Mouse (Mus musculus): Measurements from ENCODE around the gene Dpagt1.
A peak's percentile ranks its signal among the peaks of the same experiment; 100 is the strongest.
"Not testable (repeated sequence)": the region's sequence is repeated elsewhere in the genome, so short reads cannot be mapped to it uniquely, and the experiment has no call there.

Gene Dpagt1

DNA sequence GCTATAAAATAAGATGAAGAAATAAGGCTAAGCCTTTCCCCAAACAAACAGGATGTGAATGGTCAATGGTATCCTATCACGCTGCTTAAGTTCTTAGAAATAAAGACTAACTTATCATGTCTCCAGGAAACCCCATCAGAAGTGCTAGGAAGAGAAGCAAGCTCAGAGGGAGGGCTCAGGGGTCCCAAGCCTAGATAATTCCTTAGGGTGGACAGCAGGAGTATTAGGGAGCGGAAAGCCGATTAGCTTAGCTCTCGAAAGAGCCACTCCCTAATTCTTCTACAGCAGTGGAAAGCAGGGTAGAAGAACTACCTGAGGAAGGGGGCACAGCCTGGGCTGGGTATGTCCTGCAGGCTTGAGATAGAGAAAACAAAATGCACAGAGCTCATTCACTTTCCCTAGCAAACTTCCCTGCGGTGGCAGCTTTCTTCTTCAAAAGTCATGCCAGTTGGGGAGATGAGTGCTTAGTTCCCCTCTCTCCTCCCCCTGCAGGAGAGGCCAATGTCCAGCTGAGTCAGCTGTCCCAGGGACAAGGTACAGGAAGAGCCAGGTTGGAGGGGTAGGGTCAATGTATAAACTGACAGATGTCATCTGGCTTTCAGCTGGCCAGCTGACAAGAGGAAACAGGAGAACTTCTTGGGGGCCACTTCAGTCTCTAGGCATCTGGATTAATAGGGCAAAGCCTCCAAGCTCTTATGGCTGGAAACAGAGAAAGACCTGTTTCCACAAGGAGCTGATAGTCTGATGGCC is 7.6 kb upstream of the Dpagt1 start:
- DNase-seq (ENCODE audit: low spot score in 2 of 2) = no peak

DNA sequence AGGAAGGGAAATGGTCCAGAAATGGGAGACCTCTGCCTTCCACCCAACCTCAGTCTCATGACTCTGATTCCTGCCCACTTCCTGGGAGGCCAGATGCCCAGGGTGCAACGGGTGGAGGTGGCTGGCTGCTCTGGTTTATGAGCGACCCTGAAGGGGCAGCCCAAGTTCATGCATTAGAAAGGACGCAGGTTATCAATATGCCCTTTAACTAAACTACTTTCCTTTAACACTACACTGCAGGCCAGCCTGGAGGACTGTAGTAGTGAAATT is 7.1 kb upstream of the Dpagt1 start:
- DNase-seq (ENCODE audit: low spot score in 2 of 2) = no peak

DNA sequence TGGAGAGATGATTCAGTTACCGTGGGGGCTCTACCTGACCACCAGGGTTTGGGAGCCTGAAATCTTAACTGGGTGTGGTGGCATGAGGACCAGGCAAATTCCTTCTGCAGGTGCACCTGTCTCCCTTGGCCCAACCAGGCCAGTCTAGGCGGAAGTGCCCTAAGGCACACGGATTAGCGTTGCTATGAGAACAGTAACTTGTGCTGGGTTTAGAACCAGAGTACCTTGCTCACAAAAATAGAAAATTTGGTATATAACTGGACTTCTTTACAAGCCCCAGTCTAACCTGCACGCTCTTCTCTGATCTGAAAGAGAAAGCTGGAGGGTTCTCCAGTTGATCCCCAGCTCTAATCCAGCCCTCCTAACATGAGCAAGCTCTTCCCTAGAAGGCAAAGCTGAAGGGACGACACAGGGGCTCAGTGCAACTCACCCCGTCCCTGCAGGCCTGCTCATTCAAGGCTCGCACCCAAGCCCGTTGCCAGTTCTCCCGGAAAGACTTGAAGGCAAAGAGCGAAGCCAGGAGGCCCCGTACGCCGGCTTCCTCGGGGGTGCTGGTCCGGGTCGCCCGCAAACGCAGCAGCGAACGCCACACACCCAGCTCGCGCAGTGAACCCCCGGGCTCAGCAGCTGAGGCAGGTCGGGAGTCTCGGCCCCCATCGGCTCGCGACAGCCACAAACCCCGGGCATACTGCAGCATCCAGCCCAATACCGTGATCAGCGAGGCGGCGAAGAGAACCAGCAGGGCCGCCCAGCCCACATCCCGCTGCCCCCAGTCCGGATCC is 6.5 kb upstream of the Dpagt1 start:
- DNase-seq (ENCODE audit: low spot score in 2 of 2) = peak in 1 of 2 experiments; percentile 30

DNA sequence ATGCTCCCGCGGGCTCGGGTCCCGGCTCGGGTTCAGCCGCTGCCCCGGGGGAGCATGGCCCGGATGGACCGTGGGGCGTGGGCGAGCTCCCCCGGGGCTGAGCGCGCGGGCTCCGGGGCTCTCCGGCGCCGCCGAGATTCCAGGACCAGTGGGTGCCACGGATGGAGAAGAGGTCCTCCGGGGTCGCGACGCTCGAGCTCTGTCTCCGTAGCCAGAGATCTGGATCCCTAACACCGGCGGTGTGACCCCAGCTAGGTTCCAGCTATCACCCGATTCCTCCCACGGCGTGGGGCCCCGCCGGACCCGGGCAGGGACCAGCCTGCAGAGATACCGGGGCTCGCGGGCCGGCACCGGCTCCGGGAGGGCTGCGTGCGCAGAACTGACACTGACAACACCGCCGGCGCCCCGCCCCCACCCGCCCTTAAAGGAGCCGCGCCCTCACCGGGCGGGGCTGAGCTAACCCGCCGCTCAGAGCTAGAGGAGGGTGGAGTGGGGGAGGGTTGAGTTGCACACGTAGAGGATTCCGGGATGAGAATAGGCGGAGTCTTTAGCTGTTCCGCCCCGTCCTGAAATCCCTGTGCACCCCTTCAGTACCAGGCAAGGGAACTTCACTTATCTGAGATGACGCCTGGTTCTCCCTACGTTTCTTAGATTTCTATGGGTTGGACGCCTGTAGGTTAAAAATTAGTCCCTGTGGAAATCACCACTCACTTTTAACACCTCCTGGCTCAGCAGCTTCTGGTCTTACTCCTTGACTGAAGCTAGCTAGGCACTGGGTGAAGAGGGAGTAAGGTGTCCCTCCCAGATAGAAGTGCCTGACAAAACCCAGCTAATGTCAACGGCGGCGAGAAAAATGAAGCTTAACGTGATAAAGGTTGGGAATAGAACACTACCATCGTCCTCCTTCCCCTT is 5.7 kb upstream of the Dpagt1 start, which contains the start of gene C2cd2l:
C2cd2l (minus strand) TSS at position 399 of the 912 bp plus-strand sequence.
- DNase-seq (ENCODE audit: low spot score in 2 of 2) = peak; percentile 91 to 93

DNA sequence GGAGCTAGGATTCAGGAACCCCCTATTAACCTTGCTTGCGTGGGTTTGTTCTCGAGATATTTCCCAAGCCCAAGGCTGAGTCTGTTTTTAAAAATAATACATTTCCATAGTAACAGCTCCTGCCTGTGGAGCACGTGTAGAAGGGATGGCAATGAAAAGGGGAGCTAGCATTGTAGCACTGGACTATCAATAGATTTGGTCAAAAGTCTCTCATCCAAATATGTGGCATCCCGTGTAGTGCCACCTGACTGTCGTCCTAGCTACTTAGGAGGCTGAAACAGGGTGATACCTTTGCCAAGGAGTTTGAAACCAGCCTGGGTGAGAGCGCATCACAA is 5.1 kb upstream of the Dpagt1 start:
- peak in 1 of 2 experiments; percentile 32 for DNase-seq (ENCODE audit: low spot score in 2 of 2)

DNA sequence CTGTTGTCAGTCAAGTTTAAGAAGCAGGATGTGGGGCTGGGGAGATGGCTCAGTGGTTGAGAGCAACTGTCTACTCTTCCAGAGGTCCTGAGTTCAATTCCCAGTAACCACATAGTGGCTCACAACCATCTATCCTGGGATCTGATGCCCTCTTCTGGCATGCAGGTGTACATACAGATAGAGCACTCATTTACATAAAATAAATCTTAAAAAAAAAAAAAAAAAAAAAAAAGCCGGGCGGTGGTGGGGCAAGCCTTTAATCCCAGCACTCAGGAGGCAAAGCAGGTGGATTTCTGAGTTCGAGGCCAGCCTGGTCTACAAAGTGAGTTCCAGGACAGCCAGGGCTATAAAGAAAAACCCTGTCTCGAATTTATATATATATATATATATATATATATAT is 2.2 kb upstream of the Dpagt1 start:
- DNase-seq (ENCODE audit: low spot score in 2 of 2) = not testable (repeated sequence)

DNA sequence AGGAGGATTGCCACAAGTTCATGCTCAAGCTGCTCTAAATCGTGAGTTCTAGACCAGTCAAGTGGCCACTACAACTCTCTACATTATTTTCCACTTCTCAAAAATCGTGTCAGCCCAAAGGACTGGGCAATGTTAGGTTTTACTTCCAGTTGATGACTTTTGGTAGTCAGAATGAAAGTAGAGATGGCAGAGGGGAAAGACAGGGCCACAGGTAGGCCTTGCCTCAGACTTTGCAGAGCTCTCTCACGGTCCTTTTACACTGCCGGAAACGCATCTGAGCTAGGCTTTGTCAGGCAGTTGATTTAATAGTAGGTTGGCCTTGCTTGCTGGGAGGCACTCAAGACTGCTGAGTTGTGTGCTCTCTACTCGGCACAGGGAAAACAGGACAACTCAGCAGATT is 1.7 kb upstream of the Dpagt1 start:
- no peak for DNase-seq (ENCODE audit: low spot score in 2 of 2)

DNA sequence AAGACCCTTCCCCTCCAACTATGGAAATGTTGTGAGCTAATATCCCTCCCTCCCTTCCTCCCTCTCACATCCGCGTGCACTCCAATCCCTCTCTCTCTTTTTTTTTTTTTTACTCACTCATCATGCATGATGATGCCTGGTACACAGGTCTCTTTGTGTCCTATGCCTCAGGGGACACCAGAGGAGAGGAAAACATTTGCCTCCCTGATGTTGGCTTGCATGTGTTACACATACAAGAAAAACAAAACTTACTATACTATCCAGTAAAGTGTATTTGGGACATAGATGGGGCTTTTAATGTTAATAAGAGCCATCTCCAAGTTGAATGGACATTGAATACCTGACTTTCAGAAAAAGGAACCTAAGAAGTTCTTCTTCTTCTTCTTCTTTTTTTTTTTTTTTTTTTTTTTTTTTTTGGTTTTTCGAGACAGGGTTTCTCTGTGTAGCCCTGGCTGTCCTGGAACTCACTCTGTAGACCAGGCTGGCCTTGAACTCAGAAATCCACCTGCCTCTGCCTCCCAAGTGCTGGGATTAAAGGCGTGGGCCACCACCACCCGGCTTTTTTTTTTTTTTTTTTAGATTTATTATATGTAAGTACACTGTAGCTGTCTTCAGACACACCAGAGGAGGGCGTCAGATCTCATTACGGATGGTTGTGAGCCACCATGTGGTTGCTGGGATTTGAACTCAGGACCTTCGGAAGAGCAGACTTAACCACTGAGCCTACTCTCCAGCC is 619 bp upstream of the Dpagt1 start:
- not testable (repeated sequence) for DNase-seq (ENCODE audit: low spot score in 2 of 2)

DNA sequence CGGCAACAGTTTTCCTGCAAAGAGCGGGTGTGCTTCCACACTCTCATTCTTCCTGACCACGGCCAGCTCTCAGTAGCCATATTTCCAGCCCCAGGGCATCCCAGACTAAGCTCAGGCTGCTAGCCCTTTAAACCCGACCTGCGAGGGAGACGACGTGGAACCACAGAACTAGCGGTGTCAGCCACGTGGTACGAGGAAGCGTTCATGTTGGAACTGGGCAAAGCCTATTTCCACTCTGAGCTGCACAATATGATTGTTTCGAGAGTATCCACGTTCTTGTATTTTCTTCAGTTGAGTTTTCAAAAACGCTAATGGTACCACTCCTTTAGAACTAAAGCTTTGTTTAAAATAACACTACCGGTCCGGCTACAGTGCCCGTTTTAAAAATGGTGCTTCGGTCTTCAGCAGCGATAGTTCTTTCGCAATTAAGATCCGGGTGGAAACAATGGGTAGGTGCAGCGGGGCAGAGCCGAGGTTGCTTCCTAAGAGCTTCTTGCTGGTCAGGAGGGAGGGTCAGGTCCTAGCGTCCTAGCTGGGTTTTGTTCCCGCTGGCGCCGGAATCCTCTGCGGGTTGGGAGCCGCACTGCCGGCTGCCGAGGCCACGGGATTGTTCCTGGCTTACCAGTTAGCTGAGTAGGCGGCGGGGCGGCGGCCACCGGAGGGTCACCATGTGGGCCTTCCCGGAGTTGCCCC is 698 bp downstream of the Dpagt1 start:
- peak; percentile 88 to 90 for DNase-seq (ENCODE audit: low spot score in 2 of 2)

DNA sequence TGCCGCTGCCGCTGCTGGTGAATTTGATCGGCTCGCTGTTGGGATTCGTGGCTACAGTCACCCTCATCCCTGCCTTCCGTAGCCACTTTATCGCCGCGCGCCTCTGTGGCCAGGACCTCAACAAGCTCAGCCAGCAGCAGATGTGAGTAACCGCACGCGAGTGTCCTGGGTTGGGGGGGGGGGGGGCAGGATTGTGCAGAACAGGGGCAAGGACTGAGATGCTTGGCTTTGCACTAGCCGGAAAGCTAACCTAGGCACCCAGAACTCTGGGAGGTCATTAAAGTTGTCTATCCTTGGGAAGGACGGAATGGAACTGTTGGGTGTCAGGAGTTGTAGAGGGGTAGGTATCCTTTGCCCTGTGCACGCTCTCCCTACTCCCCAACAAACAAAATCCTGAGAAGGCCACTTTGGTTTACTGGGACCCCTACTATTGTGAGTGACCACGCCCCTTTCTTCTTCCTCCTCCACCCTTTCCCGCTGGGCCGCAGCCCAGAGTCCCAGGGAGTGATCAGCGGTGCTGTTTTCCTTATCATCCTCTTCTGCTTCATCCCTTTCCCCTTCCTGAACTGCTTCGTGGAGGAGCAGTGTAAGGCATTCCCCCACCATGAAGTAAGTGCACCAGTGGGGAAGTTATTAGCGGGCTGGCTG is 1.4 kb downstream of the Dpagt1 start:
- DNase-seq (ENCODE audit: low spot score in 2 of 2) = peak; percentile 60 to 70

DNA sequence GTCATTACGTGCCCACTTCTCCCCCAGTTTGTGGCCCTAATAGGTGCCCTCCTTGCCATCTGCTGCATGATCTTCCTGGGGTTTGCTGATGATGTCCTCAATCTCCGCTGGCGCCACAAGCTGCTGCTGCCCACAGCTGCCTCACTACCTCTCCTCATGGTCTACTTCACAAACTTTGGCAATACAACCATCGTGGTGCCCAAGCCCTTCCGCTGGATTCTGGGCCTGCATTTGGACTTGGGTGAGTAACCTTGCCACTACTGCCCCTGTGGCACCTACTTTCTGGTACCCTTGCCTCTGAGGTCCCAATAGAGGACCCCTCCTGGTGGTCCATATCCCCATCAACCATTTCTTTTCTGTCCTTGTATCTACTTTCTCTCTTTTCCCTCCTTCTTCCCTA is 2.1 kb downstream of the Dpagt1 start:
- DNase-seq (ENCODE audit: low spot score in 2 of 2) = no peak

DNA sequence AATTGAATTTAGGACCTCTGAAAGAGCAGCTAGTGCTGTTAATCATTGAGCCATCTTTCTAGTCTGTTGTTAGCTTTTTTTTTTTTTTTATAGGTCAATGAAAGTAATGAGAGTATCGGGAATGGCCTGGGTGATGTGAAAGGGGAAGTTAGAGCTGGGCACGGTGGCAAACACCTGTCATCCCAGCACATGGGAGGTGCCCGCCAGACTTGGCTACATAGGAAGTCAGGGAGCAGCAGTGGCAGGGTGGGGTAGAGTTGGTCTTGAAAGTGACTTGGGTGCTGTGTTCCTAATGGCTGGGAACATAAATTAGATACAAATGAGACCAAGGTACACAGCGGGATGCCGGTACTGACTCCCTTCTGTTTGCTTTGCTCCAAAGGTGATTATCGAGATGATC is 4.9 kb downstream of the Dpagt1 start:
- no peak for DNase-seq (ENCODE audit: low spot score in 2 of 2)

DNA sequence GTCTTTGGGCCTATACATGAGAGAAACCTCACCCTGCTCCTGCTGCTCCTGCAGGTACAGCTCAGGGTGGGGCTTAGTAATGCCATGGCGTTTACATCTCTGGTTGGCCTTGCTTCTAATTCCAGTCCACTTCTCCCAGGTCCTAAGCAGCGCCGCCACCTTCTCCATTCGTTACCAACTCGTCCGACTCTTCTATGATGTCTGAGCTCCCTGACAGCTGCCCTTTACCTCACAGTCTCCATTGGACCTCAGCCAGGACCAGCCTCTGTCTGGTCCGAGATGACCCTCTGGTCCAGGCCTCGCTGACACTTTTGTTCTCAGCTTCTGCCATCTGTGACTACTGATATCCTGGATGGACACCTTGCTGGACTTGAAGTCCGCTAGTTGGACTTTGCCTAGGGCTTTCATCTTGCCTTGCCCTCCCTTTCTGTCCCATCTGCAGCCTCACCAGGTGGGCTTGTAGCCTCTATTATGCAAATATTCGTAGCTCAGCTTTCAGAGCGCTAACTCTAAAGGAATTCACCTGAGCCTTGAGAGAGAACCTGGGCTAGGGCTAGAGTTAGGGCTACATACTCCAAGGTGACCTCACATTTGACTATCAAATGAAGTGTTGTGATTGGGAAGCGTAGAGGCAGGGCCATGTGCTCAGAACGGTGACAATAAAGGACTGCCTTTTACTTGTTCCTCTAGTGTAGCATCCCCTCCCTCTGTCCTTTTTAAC is 7.3 kb downstream of the Dpagt1 start:
- DNase-seq (ENCODE audit: low spot score in 2 of 2) = no peak

DNA sequence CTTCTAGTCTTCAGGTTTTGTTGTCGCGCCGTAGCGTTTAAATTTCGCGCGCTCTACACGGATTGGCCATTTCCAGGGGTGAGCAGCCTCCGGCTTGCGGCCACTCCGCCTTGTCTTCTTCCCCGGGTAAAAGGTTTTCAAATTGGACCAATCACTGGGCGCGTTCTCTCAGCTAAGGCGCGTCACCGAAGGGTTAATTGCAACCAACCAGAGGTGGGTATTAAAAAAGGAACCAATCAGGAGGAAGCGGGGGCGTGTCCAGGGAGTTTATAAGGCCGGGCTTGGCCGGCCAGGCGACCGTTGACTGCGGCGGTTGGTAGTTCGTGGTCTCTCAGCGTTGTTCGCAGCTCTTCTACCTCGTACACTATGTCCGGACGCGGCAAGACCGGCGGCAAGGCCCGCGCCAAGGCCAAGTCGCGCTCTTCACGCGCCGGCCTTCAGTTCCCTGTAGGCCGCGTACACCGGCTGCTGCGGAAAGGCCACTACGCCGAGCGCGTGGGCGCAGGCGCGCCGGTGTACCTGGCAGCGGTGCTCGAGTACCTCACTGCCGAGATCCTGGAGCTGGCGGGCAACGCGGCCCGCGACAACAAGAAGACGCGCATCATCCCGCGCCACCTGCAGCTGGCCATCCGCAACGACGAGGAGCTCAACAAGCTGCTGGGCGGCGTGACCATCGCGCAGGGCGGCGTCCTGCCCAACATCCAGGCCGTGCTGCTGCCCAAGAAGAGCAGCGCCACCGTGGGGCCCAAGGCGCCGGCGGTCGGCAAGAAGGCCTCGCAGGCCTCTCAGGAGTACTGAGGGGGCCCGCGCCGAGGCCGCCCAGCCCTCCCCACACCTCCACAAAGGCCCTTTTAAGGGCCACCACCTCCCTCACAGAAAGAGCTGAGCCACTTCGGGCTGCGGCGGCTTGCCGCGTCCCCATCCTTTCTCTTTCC is 8.8 kb downstream of the Dpagt1 start, which contains the start of gene H2afx:
H2afx (plus strand) TSS at position 299 of the 935 bp plus-strand sequence.
- peak; percentile 99 to 100 for DNase-seq (ENCODE audit: low spot score in 2 of 2)

DNA sequence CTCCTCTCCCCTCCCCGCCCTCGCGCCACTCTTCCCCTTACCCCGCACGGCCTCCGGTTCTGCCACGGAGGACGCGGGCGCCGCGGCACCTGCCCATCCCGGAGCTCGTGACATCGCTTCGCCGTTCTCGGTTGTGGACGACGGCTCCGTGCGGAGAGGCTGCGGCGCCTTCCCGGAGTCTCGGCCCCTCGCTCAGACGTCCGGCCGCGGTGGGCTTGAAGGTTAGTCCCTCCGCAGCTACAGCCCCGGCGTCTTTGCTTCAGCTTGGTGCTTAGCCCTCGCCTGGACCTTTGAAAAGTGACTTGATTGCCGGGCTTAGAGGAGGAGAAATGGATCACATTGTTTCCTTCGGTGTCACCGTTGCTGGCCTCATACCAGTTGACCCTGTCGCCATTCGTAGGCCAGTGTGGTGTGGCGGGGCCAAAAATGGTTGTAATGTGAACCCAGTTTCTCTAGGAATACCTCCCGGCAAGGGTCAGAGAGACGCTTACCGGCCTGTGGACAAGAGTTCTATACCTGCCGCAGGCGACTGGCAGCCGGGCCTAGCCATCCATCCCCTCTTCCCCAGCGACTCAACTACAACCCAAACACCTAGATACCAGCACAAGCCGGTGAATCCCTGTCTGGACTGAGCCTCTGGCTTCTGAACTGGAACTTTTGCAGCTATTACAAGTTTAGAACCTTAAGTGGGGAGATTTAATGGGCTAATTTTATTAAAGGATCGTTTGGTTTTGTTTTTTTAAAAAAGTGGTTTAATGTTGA is 9.7 kb downstream of the Dpagt1 start:
- DNase-seq (ENCODE audit: low spot score in 2 of 2) = peak; percentile 25 to 34

DNA sequence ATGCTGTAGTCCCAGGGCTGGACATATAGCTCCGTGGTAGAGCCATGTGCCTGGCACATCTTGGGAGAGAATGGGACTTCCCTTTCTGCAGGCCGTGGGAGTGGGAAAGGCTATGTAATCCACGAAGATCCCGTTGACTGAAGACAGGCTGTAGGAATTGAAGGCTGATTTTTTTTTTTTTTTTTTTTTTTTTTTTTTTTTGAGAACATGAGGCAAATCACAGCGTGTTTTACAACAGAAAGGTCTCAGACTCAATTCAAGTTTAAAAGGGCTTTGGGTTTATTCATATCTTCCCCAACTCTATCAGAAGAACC is 10.2 kb downstream of the Dpagt1 start:
- DNase-seq (ENCODE audit: low spot score in 2 of 2) = no peak

DNA sequence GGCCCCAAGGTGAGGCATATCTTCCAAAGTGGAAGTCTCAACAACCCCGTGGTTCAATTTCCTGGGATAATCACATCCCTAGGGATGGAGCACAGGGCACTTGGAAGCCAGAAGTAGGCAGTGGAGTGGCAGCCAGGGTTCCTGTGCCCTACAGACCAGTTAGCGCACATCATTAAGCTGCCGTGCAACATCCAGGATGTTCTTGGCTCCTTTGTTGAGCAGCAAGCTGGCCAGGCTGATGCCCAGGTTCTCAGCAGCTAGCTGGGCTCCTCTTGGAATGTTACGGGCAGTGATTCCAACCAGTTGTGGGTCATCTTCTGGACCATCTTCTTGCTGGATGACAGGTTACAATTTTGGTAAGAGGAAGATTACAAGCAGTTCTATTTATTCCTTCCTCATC is 10.7 kb downstream of the Dpagt1 start:
- DNase-seq (ENCODE audit: low spot score in 2 of 2) = not testable (repeated sequence)

DNA sequence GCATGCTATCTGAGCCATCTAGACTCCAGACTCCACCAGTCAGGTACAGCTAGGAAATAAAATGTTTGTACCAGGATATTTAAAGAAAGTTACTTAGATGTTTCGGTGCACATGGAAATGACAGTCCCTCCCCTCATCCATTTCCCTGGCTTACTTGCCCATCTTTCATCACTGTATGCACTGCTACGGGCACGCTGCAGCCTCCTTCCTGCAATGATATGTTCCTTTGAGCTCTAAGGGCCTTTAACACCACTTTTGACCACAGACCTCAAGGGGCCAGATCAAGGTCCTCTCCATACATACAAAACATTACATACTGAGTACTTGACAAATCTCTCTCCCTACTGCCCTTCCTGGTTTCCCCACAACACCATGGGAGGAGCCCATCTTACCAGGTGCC is 11.1 kb downstream of the Dpagt1 start:
- DNase-seq (ENCODE audit: low spot score in 2 of 2) = no peak

All from heart, adult 9 months (tissue).